14 mouse cellular contexts compared by ENCODE assay signal in the genomic region with DNA sequence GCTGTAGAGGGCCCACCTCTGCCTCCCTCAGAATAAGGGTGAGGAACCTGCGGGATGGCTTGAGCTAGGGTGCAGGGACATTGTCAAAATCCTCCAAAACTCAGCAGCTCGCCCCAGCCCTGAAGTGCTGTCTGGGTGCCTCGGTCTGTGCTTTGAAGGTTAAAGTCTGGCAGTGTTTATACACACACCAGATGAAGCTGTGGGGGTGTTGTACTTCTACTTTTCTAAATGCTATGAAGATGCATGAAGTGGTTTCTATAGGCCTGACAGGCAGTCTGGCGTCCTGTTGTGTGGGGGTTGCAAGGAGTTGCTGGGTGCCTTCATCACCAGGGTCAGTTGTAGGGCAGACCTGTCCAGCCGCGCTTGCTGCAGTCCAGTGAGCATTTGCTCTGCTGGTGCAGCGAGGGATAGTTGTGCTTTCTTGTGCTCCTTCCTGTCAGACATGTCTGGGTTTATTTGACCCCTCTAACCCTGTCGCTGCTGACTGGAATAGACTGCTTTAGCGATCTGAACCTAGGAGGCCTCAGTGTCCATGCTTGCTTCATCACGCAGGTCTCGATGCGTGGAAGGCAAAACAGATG. TPM values are rescaled to one million over a fixed set of nuclear protein-coding genes. Genes with fewer than 3 reads are reported as not detected.
A peak's percentile ranks its signal among the peaks of the same experiment; 100 is the strongest.
DNase-seq lines count a peak whose midpoint lies in the region; ATAC-seq lines count a peak whose summit lies in the region.
"Had no signal": no experiment of that assay in that cellular context is flagged by ENCODE, and none has a peak within 500 bp of the region (broad histone marks: within the 10 kb centered on the region; RNA-seq: fewer than 3 reads in every experiment).

No protein-coding gene starts in this region.

- DNase-seq in heart, postnatal 25 days (ENCODE audit: low spot score): no peak
- DNase-seq in liver: no peak
- peak; percentile 29 for DNase-seq in embryonic facial prominence, embryonic 10.5 days (ENCODE audit: low spot score)
- DNase-seq in adrenal gland, adult 18-20 months (ENCODE audit: low spot score in 2 of 2): no peak
- DNase-seq: adrenal gland, postnatal 36 days; heart, adult 18-20 months; lung, postnatal 4 days; right cerebral cortex, postnatal 25 days; thymus, adult 2 months had no signal

- peak overlapping the region; percentile 29; the same call in 1 of the 2 replicates for H3K4me2 ChIP-seq in heart, embryonic 12.5 days
- no peak overlapping the region for H3K4me2 ChIP-seq in liver, embryonic 12.5 days
- H3K4me2 ChIP-seq in liver, embryonic 16.5 days (ENCODE audit: low read depth, low read length): no peak overlapping the region
- no peak overlapping the region for H3K4me2 ChIP-seq in midbrain, embryonic 15.5 days

- no peaks in the 10 kb centered on the region for H3K27me3 ChIP-seq in heart, embryonic 12.5 days (replicated peaks)
- no peaks in the 10 kb centered on the region for H3K27me3 ChIP-seq in liver, embryonic 12.5 days (replicated peaks)
- H3K27me3 ChIP-seq in embryonic facial prominence, embryonic 10.5 days (replicated peaks; ENCODE audit: low read depth, poor library complexity, severe bottlenecking): no peaks in the 10 kb centered on the region
- no peaks in the 10 kb centered on the region for H3K27me3 ChIP-seq in liver, embryonic 16.5 days (ENCODE audit: control insufficient read depth, insufficient read depth, low read depth, low read length)
- no peaks in the 10 kb centered on the region for H3K27me3 ChIP-seq in midbrain, embryonic 15.5 days (replicated peaks)

- peak overlapping the region; percentile 37; the same call in 1 of the 2 replicates for H3K9ac ChIP-seq in heart, embryonic 12.5 days
- H3K9ac ChIP-seq in liver, embryonic 12.5 days: no peak overlapping the region
- H3K9ac ChIP-seq in liver, embryonic 16.5 days (ENCODE audit: low read depth, low read length): no peak overlapping the region
- H3K9ac ChIP-seq in midbrain, embryonic 15.5 days: no peak overlapping the region

- no peaks in the 10 kb centered on the region for H3K9me3 ChIP-seq in heart, embryonic 12.5 days (replicated peaks)
- no peaks in the 10 kb centered on the region for H3K9me3 ChIP-seq in liver, embryonic 12.5 days (replicated peaks)
- no peaks in the 10 kb centered on the region for H3K9me3 ChIP-seq in embryonic facial prominence, embryonic 10.5 days
- H3K9me3 ChIP-seq in liver, embryonic 16.5 days (replicated peaks; ENCODE audit: control insufficient read depth, low read length): no peaks in the 10 kb centered on the region
- H3K9me3 ChIP-seq in midbrain, embryonic 15.5 days: no peaks in the 10 kb centered on the region

- H3K27ac ChIP-seq in heart, embryonic 12.5 days (ENCODE audit: poor library complexity, severe bottlenecking): peak overlapping the region; percentile 39
- no peak overlapping the region for H3K27ac ChIP-seq in liver, embryonic 12.5 days
- H3K27ac ChIP-seq in embryonic facial prominence, embryonic 10.5 days (replicated peaks): peak overlapping the region; percentile 4; the same call in 1 of the 2 replicates
- no peak overlapping the region for H3K27ac ChIP-seq in liver, embryonic 16.5 days (ENCODE audit: low read length)
- H3K27ac ChIP-seq in midbrain, embryonic 15.5 days: no peak overlapping the region

- peaks cover 3% of the 10 kb centered on the region; the same call in 1 of the 2 replicates for H3K36me3 ChIP-seq in heart, embryonic 12.5 days
- peaks cover 3% of the 10 kb centered on the region; the same call in 1 of the 2 replicates for H3K36me3 ChIP-seq in liver, embryonic 12.5 days
- H3K36me3 ChIP-seq in embryonic facial prominence, embryonic 10.5 days (replicated peaks): peaks cover 6% of the 10 kb centered on the region
- H3K36me3 ChIP-seq in liver, embryonic 16.5 days (ENCODE audit: control insufficient read depth, insufficient read depth): no peaks in the 10 kb centered on the region
- no peaks in the 10 kb centered on the region for H3K36me3 ChIP-seq in midbrain, embryonic 15.5 days (replicated peaks)

- intact Hi-C loops in heart, postnatal 25 days (cut with DNase I): no loop called here

- 44% methylated on average over 12 of the region's 12 CpGs for WGBS in heart, embryonic 12.5 days
- 73% methylated on average over 12 of the region's 12 CpGs for WGBS in liver, embryonic 12.5 days (ENCODE audit: insufficient replicate concordance)
- WGBS in embryonic facial prominence, embryonic 10.5 days: 54% methylated on average over 12 of the region's 12 CpGs
- WGBS in liver, embryonic 16.5 days (ENCODE audit: insufficient replicate concordance): 74% methylated on average over 12 of the region's 12 CpGs
- WGBS in midbrain, embryonic 15.5 days: 85% methylated on average over 12 of the region's 12 CpGs

- H3K4me3 ChIP-seq in heart, embryonic 12.5 days: no peak overlapping the region
- no peak overlapping the region for H3K4me3 ChIP-seq in liver, embryonic 12.5 days
- H3K4me3 ChIP-seq in embryonic facial prominence, embryonic 10.5 days: no peak overlapping the region
- no peak overlapping the region for H3K4me3 ChIP-seq in liver, embryonic 16.5 days (ENCODE audit: low read depth, low read length)
- H3K4me3 ChIP-seq in midbrain, embryonic 15.5 days: no peak overlapping the region

- peaks cover 28% of the 10 kb centered on the region for H3K4me1 ChIP-seq in heart, embryonic 12.5 days (replicated peaks)
- H3K4me1 ChIP-seq in liver, embryonic 12.5 days: peaks cover 29% of the 10 kb centered on the region
- H3K4me1 ChIP-seq in embryonic facial prominence, embryonic 10.5 days: peaks cover 16% of the 10 kb centered on the region
- peaks cover 9% of the 10 kb centered on the region for H3K4me1 ChIP-seq in liver, embryonic 16.5 days (ENCODE audit: control insufficient read depth, low read depth, low read length)
- H3K4me1 ChIP-seq in midbrain, embryonic 15.5 days: no peaks in the 10 kb centered on the region

- ATAC-seq in heart, embryonic 12.5 days (ENCODE audit: insufficient number of reproducible peaks, low FRiP score): peak; percentile 62
- peak; percentile 23; the same call in 1 of the 2 replicates for ATAC-seq in liver, embryonic 12.5 days
- ATAC-seq in liver, embryonic 16.5 days (ENCODE audit: low read depth): 0 out of 2 replicates have a peak, but pooled peaks have one; percentile 9
- no peak for ATAC-seq in midbrain, embryonic 15.5 days (replicated peaks)
- ATAC-seq: midbrain, embryonic 16.5 days had no signal

RNA-seq across cellular contexts. Expression of a gene that starts 37.3 kb away (rescaled TPM):
- 8.8 and 9.2 TPM in 2 replicates for polyA plus RNA-seq in heart, embryonic 12.5 days (2016; fragmentation: Nextera tagmentation; extraction: Ambion mirVana)
- 10 to 100 TPM; 14.8 to 17.4 TPM for total RNA-seq in heart, postnatal 25 days (2021)
- 8.5 and 10.4 TPM in 2 replicates for polyA plus RNA-seq in liver, embryonic 12.5 days (2016; fragmentation: Nextera tagmentation; extraction: Ambion mirVana)
- polyA plus RNA-seq in embryonic facial prominence, embryonic 10.5 days (2016; fragmentation: Nextera tagmentation; extraction: Ambion mirVana): 7.4 and 8.0 TPM in 2 replicates
- polyA plus RNA-seq in liver, embryonic 16.5 days (2015; fragmentation: Nextera tagmentation; extraction: Ambion mirVana): 4.1 and 4.4 TPM in 2 replicates
- 4.7 and 5.1 TPM in 2 replicates for polyA plus RNA-seq in midbrain, embryonic 15.5 days (2015; fragmentation: Nextera tagmentation; extraction: Ambion mirVana)
- 10 to 100 TPM; 53.5 to 58.5 TPM for total RNA-seq in adrenal gland, adult 18-20 months (2021)

Comparison
In these comparisons a context has a peak if more than half of its experiments do, and no peak if none do; other contexts are left out.
1. H3K27ac ChIP-seq: peak in heart, embryonic 12.5 days (single experiment) and embryonic facial prominence, embryonic 10.5 days (single experiment); none in liver, embryonic 12.5 days (single experiment), liver, embryonic 16.5 days (single experiment) and midbrain, embryonic 15.5 days (single experiment).